Mouse (Mus musculus): ENCODE results near the gene Smyd3.

- no peak for TF ChIP-seq CTCF (IDR thresholded peaks at IDR 0.05; ENCODE audit: borderline replicate concordance, control insufficient read depth, extremely low read depth, insufficient read depth, low read length, poor library complexity)
- no peak for TF ChIP-seq POLR2A (IDR thresholded peaks at IDR 0.05; ENCODE audit: control insufficient read depth, extremely low read depth, insufficient read depth, low read length, poor library complexity)
These were observed 602.8 kb downstream of the Smyd3 start for GRCm38 (mm10) chr1:178915056-178915455.

Data from thymus, adult 2 months (tissue).